Mouse (Mus musculus): Measurements from ENCODE around the gene Map3k15.

The Map3k15 gene

GRCm38 (mm10) chrX:159988002-159988960 is at the start of gene Map3k15:
Map3k15 (plus strand) TSS chrX:159988433.
- peak; percentile 85 for DNase-seq (ENCODE audit: low read depth, low spot score)

GRCm38 (mm10) chrX:159942569-159942968 is 45.7 kb upstream of the Map3k15 start:
- DNase-seq (ENCODE audit: low read depth, low spot score), result no peak

- DNase-seq (ENCODE audit: low read depth, low spot score), result no peak
Measured at GRCm38 (mm10) chrX:159943586-159943985, 44.6 kb upstream of the Map3k15 start.

- no peak for DNase-seq (ENCODE audit: low read depth, low spot score)
Measured at GRCm38 (mm10) chrX:159953546-159954429, 34.4 kb upstream of the Map3k15 start.

GRCm38 (mm10) chrX:159954430-159954779 is 33.8 kb upstream of the Map3k15 start:
- no peak for DNase-seq (ENCODE audit: low read depth, low spot score)

GRCm38 (mm10) chrX:159955433-159955832 is 32.8 kb upstream of the Map3k15 start:
- no peak for DNase-seq (ENCODE audit: low read depth, low spot score)

GRCm38 (mm10) chrX:159961385-159961784 is 26.8 kb upstream of the Map3k15 start:
- DNase-seq (ENCODE audit: low read depth, low spot score), result no peak

- peak; percentile 54 for DNase-seq (ENCODE audit: low read depth, low spot score)
Measured at GRCm38 (mm10) chrX:159963273-159963672, 25.0 kb upstream of the Map3k15 start.

- no peak for DNase-seq (ENCODE audit: low read depth, low spot score)
Measured at GRCm38 (mm10) chrX:159963925-159964324, 24.3 kb upstream of the Map3k15 start.

- DNase-seq (ENCODE audit: low read depth, low spot score), result no peak
Measured at GRCm38 (mm10) chrX:159969025-159969424, 19.2 kb upstream of the Map3k15 start.

- DNase-seq (ENCODE audit: low read depth, low spot score), result no peak
Measured at GRCm38 (mm10) chrX:159971091-159971779, 17.0 kb upstream of the Map3k15 start.

- DNase-seq (ENCODE audit: low read depth, low spot score), result peak; percentile 58
Measured at GRCm38 (mm10) chrX:159973730-159974129, 14.5 kb upstream of the Map3k15 start.

- no peak for DNase-seq (ENCODE audit: low read depth, low spot score)
Measured at GRCm38 (mm10) chrX:159976243-159976642, 12.0 kb upstream of the Map3k15 start.

GRCm38 (mm10) chrX:159995808-159996207 is 7.6 kb downstream of the Map3k15 start:
- no peak for DNase-seq (ENCODE audit: low read depth, low spot score)

GRCm38 (mm10) chrX:160053306-160053705 is 65.1 kb downstream of the Map3k15 start:
- no peak for DNase-seq (ENCODE audit: low read depth, low spot score)

GRCm38 (mm10) chrX:160054643-160055042 is 66.4 kb downstream of the Map3k15 start:
- DNase-seq (ENCODE audit: low read depth, low spot score), result no peak

GRCm38 (mm10) chrX:160091973-160092372 is 103.7 kb downstream of the Map3k15 start:
- DNase-seq (ENCODE audit: low read depth, low spot score), result no peak

GRCm38 (mm10) chrX:160107817-160108216 is 119.6 kb downstream of the Map3k15 start:
- no peak for DNase-seq (ENCODE audit: low read depth, low spot score)

GRCm38 (mm10) chrX:160113777-160114176 is 125.5 kb downstream of the Map3k15 start:
- DNase-seq (ENCODE audit: low read depth, low spot score), result no peak

- DNase-seq (ENCODE audit: low read depth, low spot score), result peak; percentile 55
Measured at GRCm38 (mm10) chrX:160116074-160116473, 127.8 kb downstream of the Map3k15 start.

GRCm38 (mm10) chrX:160116658-160117057 is 128.4 kb downstream of the Map3k15 start:
- DNase-seq (ENCODE audit: low read depth, low spot score), result peak; percentile 60

All from A20 (cell line).